Mouse (Mus musculus): ENCODE measurements around the gene Tubal3. TPM values are rescaled to one million over a fixed set of nuclear protein-coding genes. Genes with fewer than 3 reads are reported as not detected.

Gene Tubal3
- polyA plus RNA-seq, 1 experiment from 2014 or later = not detected

DNA sequence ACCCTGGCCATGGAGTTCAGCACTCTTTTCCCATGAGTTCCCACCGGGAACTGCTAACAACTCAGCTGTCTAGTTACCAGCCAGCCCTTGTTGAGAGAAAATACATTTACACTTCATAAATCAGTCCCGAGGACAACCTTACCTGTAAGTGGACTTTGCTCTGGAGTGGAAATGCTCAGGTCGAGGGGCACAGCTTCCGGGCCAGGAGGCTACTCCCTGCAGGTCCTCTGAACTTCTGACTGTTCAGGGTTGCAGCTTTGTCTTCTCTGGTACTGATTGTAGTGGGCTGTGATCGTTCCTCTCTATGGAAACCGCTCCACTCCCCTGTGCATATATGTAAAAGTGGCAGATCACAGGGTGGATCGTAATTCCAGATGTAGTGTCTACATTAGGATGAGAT lies 26.6 kb downstream of the Tubal3 start:
- Histone ChIP-seq H3K9ac (ENCODE audit: low read depth, low read length) (no peak overlapping the region), H3K27ac (ENCODE audit: low read depth, low read length) (no peak overlapping the region), H3K36me3 (ENCODE audit: control insufficient read depth, insufficient read depth, low read length) (no peaks in the 10 kb centered on the region), H3K27me3 (ENCODE audit: control insufficient read depth, insufficient read depth, low read length) (no peaks in the 10 kb centered on the region), H3K4me2 (no peak overlapping the region), H3K4me3 (ENCODE audit: low read depth, low read length) (no peak overlapping the region), H3K9me3 (replicated peaks; ENCODE audit: control insufficient read depth, low read length) (no peaks in the 10 kb centered on the region), H3K4me1 (ENCODE audit: control insufficient read depth, insufficient read depth, low read length) (no peaks in the 10 kb centered on the region)
- 71% methylated on average over 7 of the region's 7 CpGs for WGBS (ENCODE audit: insufficient replicate concordance)
- no peak for ATAC-seq (replicated peaks; ENCODE audit: insufficient number of reproducible peaks, low FRiP score, low TSS enrichment)

DNA sequence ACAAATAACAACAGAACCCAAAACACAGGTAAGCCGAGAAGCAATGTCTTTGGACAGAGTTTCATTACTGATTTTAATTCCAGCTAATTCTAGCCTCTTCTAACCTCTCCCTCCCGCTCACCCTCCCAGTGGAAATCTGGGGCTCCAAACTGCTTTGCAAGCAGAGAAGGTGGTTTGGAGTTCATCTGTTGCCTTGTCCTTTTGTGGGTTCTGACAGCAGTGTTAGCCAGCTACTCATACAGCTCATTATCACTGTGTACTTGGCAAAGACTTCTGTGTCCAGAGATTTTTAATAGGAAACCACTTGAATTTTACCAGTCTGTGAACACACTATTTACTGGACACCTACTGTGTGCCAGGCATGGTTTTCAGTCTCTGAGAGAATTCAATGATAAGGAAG lies 27.2 kb downstream of the Tubal3 start, which contains the start of gene Ucn3:
Ucn3 (minus strand) TSS at position 101 of the 400 bp plus-strand sequence.
- no peak within 1 kb of the TSS for H3K4me2 ChIP-seq
- no peaks in the 10 kb centered on the region for H3K9me3 ChIP-seq (replicated peaks; ENCODE audit: control insufficient read depth, low read length)
- H3K4me1 ChIP-seq (ENCODE audit: control insufficient read depth, insufficient read depth, low read length) = no peaks in the 10 kb centered on the region
- H3K4me3 ChIP-seq (ENCODE audit: low read depth, low read length) = no peak within 1 kb of the TSS
- 65% methylated on average over 2 of the region's 2 CpGs for whole genome bisulfite sequencing (ENCODE audit: insufficient replicate concordance)
- no peak within 1 kb of the TSS for H3K9ac ChIP-seq (ENCODE audit: low read depth, low read length)
- no peak within 1 kb of the TSS for H3K27ac ChIP-seq (ENCODE audit: low read depth, low read length)
- H3K27me3 ChIP-seq (ENCODE audit: control insufficient read depth, insufficient read depth, low read length) = no peaks in the 10 kb centered on the region
- no peaks in the 10 kb centered on the region for H3K36me3 ChIP-seq (ENCODE audit: control insufficient read depth, insufficient read depth, low read length)
- ATAC-seq (replicated peaks; ENCODE audit: insufficient number of reproducible peaks, low FRiP score, low TSS enrichment) = no peak

DNA sequence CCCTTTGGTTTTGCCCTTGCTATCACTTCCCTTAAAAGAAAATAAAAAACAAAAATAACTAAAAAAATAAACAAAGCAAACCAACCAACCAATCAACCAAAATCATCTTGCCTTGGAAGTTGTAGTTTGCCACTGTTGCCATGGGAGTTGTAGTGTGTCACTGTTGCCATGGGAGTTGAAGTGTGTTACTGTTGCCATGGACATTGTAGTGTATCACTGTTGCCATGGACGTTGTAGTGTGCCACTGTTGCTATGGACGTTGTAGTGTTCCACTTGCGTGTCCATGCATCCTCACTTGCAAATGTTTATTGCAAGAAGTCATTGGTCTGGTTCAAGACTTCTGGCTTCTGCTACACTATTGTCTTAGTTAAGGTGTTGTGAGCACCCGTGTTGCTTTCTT lies 29.2 kb downstream of the Tubal3 start:
- Histone ChIP-seq H3K4me1 (ENCODE audit: control insufficient read depth, insufficient read depth, low read length) (no peaks in the 10 kb centered on the region), H3K36me3 (ENCODE audit: control insufficient read depth, insufficient read depth, low read length) (no peaks in the 10 kb centered on the region), H3K4me2 (no peak overlapping the region), H3K9ac (ENCODE audit: low read depth, low read length) (no peak overlapping the region), H3K27ac (ENCODE audit: low read depth, low read length) (no peak overlapping the region), H3K27me3 (ENCODE audit: control insufficient read depth, insufficient read depth, low read length) (no peaks in the 10 kb centered on the region), H3K9me3 (replicated peaks; ENCODE audit: control insufficient read depth, low read length) (no peaks in the 10 kb centered on the region), H3K4me3 (ENCODE audit: low read depth, low read length) (no peak overlapping the region)
- 77% methylated on average over 4 of the region's 4 CpGs for WGBS (ENCODE audit: insufficient replicate concordance)
- ATAC-seq (replicated peaks; ENCODE audit: insufficient number of reproducible peaks, low FRiP score, low TSS enrichment) = no peak

DNA sequence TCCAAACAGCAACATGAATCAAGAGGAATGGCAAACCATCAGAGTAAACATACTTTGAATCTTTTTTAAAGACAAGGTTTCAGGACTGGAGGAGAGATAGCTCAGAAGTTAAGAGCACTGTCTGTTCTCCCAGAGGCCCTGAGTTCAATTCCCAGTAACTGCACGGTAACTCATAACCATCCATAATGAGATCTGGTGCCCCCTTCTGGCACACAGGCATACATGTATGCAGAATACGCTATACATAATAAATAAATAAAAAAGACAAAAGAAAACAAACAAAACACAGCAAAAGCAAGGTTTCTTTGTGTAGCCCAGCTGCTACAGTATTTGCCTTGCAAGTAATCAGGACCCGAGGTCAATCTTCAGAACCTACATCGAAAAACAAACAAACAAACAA lies 31.4 kb downstream of the Tubal3 start:
- H3K27ac ChIP-seq (ENCODE audit: low read depth, low read length) = no peak overlapping the region
- no peak overlapping the region for H3K4me2 ChIP-seq
- no peaks in the 10 kb centered on the region for H3K27me3 ChIP-seq (ENCODE audit: control insufficient read depth, insufficient read depth, low read length)
- no peaks in the 10 kb centered on the region for H3K9me3 ChIP-seq (replicated peaks; ENCODE audit: control insufficient read depth, low read length)
- no peak overlapping the region for H3K4me3 ChIP-seq (ENCODE audit: low read depth, low read length)
- no peak overlapping the region for H3K9ac ChIP-seq (ENCODE audit: low read depth, low read length)
- no peak for ATAC-seq (replicated peaks; ENCODE audit: insufficient number of reproducible peaks, low FRiP score, low TSS enrichment)
- no peaks in the 10 kb centered on the region for H3K36me3 ChIP-seq (ENCODE audit: control insufficient read depth, insufficient read depth, low read length)
- WGBS (ENCODE audit: insufficient replicate concordance) = 83% methylated on average over 4 of the region's 4 CpGs
- H3K4me1 ChIP-seq (ENCODE audit: control insufficient read depth, insufficient read depth, low read length) = no peaks in the 10 kb centered on the region

DNA sequence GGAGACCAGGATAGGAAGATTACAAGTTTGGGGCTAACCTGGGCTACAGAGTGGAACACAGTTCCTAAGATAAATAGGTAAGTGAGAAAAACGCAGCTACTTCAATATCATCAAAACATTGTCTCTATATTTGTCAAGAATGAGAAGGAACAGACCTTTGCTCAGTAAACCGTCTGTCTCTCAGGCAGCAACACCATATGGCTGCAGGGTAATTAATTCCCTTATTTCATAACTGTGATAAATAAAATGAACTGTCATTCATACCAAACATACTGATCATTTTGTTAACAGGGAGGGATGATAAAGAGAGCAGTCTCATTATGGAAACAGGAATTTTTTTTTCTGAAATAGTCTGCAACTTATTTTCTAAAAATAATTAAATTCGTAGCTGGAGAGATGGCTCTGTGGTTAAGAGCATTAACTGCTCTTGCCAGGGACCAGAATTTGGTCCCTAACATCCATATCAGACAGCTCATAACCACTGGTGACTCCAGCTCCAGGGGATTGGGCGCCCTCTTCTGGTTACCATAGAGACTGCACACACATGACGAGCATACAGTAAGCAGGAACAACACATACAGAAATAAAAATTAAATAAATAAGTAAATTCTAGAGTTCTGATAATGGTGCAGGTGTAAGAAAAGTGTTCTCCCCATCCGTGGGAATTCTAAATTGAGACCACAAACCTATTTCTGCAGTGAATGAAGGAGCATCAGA lies 33.3 kb downstream of the Tubal3 start:
- Histone ChIP-seq H3K4me2 (no peak overlapping the region), H3K36me3 (ENCODE audit: control insufficient read depth, insufficient read depth, low read length) (no peaks in the 10 kb centered on the region), H3K9me3 (replicated peaks; ENCODE audit: control insufficient read depth, low read length) (no peaks in the 10 kb centered on the region), H3K4me3 (ENCODE audit: low read depth, low read length) (no peak overlapping the region), H3K27me3 (ENCODE audit: control insufficient read depth, insufficient read depth, low read length) (no peaks in the 10 kb centered on the region), H3K9ac (ENCODE audit: low read depth, low read length) (no peak overlapping the region), H3K27ac (ENCODE audit: low read depth, low read length) (no peak overlapping the region), H3K4me1 (ENCODE audit: control insufficient read depth, insufficient read depth, low read length) (no peaks in the 10 kb centered on the region)
- 74% methylated on average over 6 of the region's 6 CpGs for WGBS (ENCODE audit: insufficient replicate concordance)
- no peak for ATAC-seq (replicated peaks; ENCODE audit: insufficient number of reproducible peaks, low FRiP score, low TSS enrichment)

DNA sequence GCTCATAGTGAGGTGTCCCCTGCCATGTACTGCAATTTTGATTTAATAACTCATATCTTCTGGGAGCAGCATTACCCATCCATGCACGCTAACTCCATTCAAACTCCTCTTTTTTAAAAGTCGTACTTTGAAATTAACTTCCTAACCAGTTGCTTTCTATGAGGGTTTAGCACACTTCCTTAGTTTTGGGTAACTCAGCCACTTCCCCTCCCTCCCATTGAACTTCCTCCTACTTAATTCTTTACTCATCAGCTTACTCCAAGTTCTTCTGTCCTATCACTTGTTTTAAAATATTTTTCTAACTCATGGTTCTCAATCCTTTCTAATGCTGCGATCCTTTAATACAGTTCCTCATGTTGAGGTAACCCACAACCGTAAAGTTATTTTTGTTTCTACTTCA lies 50.8 kb downstream of the Tubal3 start:
- Histone ChIP-seq H3K36me3 (ENCODE audit: control insufficient read depth, insufficient read depth, low read length) (no peaks in the 10 kb centered on the region), H3K27ac (ENCODE audit: low read depth, low read length) (no peak overlapping the region), H3K4me3 (ENCODE audit: low read depth, low read length) (no peak overlapping the region), H3K9me3 (replicated peaks; ENCODE audit: control insufficient read depth, low read length) (no peaks in the 10 kb centered on the region), H3K4me1 (ENCODE audit: control insufficient read depth, insufficient read depth, low read length) (no peaks in the 10 kb centered on the region), H3K27me3 (ENCODE audit: control insufficient read depth, insufficient read depth, low read length) (no peaks in the 10 kb centered on the region), H3K9ac (ENCODE audit: low read depth, low read length) (no peak overlapping the region), H3K4me2 (no peak overlapping the region)
- no peak for ATAC-seq (replicated peaks; ENCODE audit: insufficient number of reproducible peaks, low FRiP score, low TSS enrichment)
- 77% methylated on average over 4 of the region's 4 CpGs for WGBS (ENCODE audit: insufficient replicate concordance)

Small RNA genes within 50 kb of the gene (microRNA-seq; reads per million reads assigned to microRNA genes)
- not detected for gene Gm22460 (ENCODE audit: borderline number of aligned reads)

Other genes with a start within 250 kb of the Tubal3 start
- 0.11 TPM in 1 of 2 replicates, not detected in the other for gene Calml3, start 114.0 kb upstream of the Tubal3 start, polyA plus RNA-seq (2014; fragmentation: Nextera tagmentation; extraction: Ambion mirVana)
- gene Calm4, start 80.5 kb upstream of the Tubal3 start, polyA plus RNA-seq (2014; fragmentation: Nextera tagmentation; extraction: Ambion mirVana) = not detected in 2 replicates
- not detected in 2 replicates for gene Calm5, start 64.1 kb upstream of the Tubal3 start, polyA plus RNA-seq (2014; fragmentation: Nextera tagmentation; extraction: Ambion mirVana)
- 47.9 and 51.8 TPM in 2 replicates for gene Net1, start 54 bp upstream of the Tubal3 start, polyA plus RNA-seq (2014; fragmentation: Nextera tagmentation; extraction: Ambion mirVana)
- gene Ucn3, start 27.1 kb downstream of the Tubal3 start, polyA plus RNA-seq (2014; fragmentation: Nextera tagmentation; extraction: Ambion mirVana) = not detected in 2 replicates
- 1.9 and 2.3 TPM in 2 replicates for gene Akr1c14, start 130.7 kb downstream of the Tubal3 start, polyA plus RNA-seq (2014; fragmentation: Nextera tagmentation; extraction: Ambion mirVana)
- gene Akr1c18, start 232.4 kb downstream of the Tubal3 start, polyA plus RNA-seq (2014; fragmentation: Nextera tagmentation; extraction: Ambion mirVana) = not detected in 2 replicates